Mouse (Mus musculus) liver, embryonic 12.5 days (tissue): Measurements from ENCODE around the gene Dnajb7. TPM values are rescaled to one million over a fixed set of nuclear protein-coding genes. Genes with fewer than 3 reads are reported as not detected.
A peak's percentile ranks its signal among the peaks of the same experiment; 100 is the strongest.
"Not testable (repeated sequence)": the region's sequence is repeated elsewhere in the genome, so short reads cannot be mapped to it uniquely, and the experiment has no call there.

Experiments
- ATAC-seq: fragments of 200-750 bp; cut with Nextera tagmentation; 2 replicates; pipeline ENCODE4 v1.8.0; 2017; ENCODE audit warnings: moderate number of reproducible peaks, mild to moderate bottlenecking, moderate library complexity
- H3K27ac ChIP-seq: fragments of 300-500 bp; sonication (generic); 2 replicates; pipeline ENCODE4 v1.5.1; 2016; ENCODE audit warnings: mild to moderate bottlenecking
- H3K27me3 ChIP-seq: fragments of 300-500 bp; sonication (generic); replicated peaks from 2 replicates; pipeline ENCODE4 v1.6.1; 2016; ENCODE audit warnings: mild to moderate bottlenecking, moderate library complexity
- H3K36me3 ChIP-seq: fragments of 300-500 bp; sonication (generic); 2 replicates; pipeline ENCODE4 v1.6.1; 2016; ENCODE audit warnings: mild to moderate bottlenecking, moderate library complexity
- H3K4me1 ChIP-seq: fragments of 300-500 bp; sonication (generic); 2 replicates; pipeline ENCODE4 v1.6.1; 2016
- H3K4me2 ChIP-seq: fragments of 300-500 bp; sonication (generic); 2 replicates; pipeline ENCODE4 v1.6.1; 2016; ENCODE audit warnings: mild to moderate bottlenecking, moderate library complexity
- H3K4me3 ChIP-seq: fragments of 300-500 bp; sonication (generic); 2 replicates; pipeline ENCODE4 v1.5.1; 2016; ENCODE audit warnings: mild to moderate bottlenecking, moderate library complexity
- H3K9ac ChIP-seq: fragments of 300-500 bp; sonication (generic); 2 replicates; pipeline ENCODE4 v1.6.1; 2016; ENCODE audit warnings: mild to moderate bottlenecking, moderate library complexity
- H3K9me3 ChIP-seq: fragments of 300-500 bp; sonication (generic); replicated peaks from 2 replicates; pipeline ENCODE4 v1.6.1; 2016; ENCODE audit warnings: mild to moderate bottlenecking, moderate library complexity
- WGBS: fragments of 180-500 bp; shearing (Covaris S2); methylation state at CpG from one replicate; pipeline ENCODE4 v1.1.7; 2016; ENCODE audit not compliant: insufficient replicate concordance; 5-methylcytosine and 5-hydroxymethylcytosine counted together
- polyA plus RNA-seq: library from polyadenylated mRNA; unstranded; fragments of >200 nt; fragmentation: Nextera tagmentation; extraction: Ambion mirVana; gene quantifications from 2 replicates; pipeline ENCODE4 v1.2.1, GENCODE M21; 2016

Gene Dnajb7
- 1.2 and 1.3 TPM in 2 replicates for polyA plus RNA-seq

DNA sequence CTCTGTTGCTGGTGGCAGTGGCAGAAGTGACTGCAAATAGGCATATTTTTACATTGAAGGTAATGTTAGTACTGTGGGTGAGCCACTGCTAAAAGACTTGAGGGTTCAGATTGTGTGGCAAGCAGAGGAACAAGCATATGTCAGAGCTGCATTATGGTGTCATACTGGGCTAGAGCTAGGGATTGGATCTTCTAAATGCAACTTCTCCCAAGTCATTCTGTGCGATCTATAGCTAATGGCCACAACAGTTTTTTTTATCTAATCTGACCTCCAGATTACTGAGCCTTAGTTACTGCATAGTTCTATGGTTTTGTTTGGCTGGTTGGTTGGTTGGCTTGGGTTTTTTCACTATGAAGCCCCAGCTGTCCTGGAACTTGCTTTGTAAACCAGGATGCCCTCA, at the start of gene Dnajb7:
TSS of gene Dnajb7 (minus strand) at position 101 of the 400 bp plus-strand sequence.
- 73% methylated on average over 1 of the region's 1 CpGs for WGBS
- H3K4me1 ChIP-seq: no peaks in the 10 kb centered on the region
- H3K27me3 ChIP-seq: no peaks in the 10 kb centered on the region
- no peak within 1 kb of the TSS for H3K4me3 ChIP-seq
- ATAC-seq: no peak
- no peak within 1 kb of the TSS for H3K4me2 ChIP-seq
- no peak within 1 kb of the TSS for H3K27ac ChIP-seq
- no peaks in the 10 kb centered on the region for H3K9me3 ChIP-seq
- H3K9ac ChIP-seq: no peak within 1 kb of the TSS
- H3K36me3 ChIP-seq: no peaks in the 10 kb centered on the region; the same call in 1 of the 2 replicates

DNA sequence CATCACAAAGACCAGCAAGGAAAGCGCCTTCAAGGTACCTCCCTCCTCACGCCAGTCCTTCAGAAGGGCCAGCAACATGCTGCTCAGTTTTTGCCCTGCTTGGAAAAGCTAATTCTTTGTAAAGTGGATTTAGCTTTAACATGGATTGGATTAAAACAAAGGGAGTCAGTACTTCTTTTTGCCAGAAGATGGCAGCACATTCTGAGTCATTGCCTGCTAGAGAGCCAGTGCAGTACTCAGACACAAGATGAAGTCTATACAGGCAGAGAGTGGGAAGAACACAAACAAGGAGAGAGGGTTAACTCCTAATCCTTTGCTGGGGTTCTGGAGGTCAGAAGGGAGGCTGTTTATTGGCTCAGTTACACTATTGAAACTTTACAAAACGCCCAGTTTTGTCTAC, 40.4 kb upstream of the Dnajb7 start:
- H3K9ac ChIP-seq: no peak overlapping the region
- ATAC-seq: no peak
- H3K4me1 ChIP-seq: no peaks in the 10 kb centered on the region
- WGBS: 46% methylated on average over 3 of the region's 3 CpGs
- no peak overlapping the region for H3K4me2 ChIP-seq
- peaks cover 69% of the 10 kb centered on the region for H3K36me3 ChIP-seq
- no peaks in the 10 kb centered on the region for H3K9me3 ChIP-seq
- H3K4me3 ChIP-seq: no peak overlapping the region
- H3K27ac ChIP-seq: no peak overlapping the region
- H3K27me3 ChIP-seq: no peaks in the 10 kb centered on the region

DNA sequence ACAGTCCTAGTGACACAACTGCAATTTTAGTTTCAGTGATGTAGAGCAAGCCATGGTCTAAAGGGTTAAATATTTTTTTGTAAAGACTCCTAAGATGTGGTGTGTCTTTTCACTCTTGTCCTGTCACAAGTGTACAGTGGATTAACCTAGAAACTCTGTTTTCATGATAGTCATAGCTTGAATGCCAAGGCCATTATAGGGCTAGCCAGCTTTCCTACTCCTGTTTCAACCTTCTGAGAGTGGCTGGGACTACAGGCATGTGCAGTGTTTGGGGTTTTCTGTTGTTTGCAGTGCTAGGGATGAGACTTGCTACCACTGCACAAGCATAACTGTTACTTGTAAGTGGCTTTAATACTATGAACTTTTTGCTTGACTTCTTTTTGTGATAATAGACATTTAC, 31.1 kb upstream of the Dnajb7 start:
- Histone ChIP-seq H3K27me3 (no peaks in the 10 kb centered on the region), H3K4me2 (no peak overlapping the region), H3K9ac (no peak overlapping the region), H3K4me1 (peaks cover 2% of the 10 kb centered on the region; the same call in 1 of the 2 replicates), H3K27ac (no peak overlapping the region), H3K4me3 (no peak overlapping the region), H3K36me3 (peaks cover 61% of the 10 kb centered on the region), H3K9me3 (no peaks in the 10 kb centered on the region)
- ATAC-seq: no peak

DNA sequence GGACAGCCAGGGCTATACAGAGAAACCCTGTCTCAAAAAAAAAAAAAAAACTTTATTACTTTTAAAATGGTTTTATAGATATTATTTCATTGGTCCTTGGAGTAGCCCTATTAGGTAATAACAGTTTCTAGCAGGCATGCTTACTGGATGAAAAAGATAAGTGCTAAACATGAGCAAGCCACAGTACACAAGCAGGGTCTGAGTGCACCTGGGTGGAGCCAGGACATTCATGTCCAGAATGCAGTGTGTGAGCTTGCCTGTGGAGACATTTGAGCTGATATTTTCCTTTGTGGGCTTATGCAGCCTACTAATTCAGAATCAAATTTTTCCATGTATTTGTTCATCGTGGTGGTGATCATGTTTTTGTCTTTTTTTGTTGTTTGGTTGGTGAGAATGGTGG, 30.2 kb upstream of the Dnajb7 start:
- WGBS: 70% methylated on average over 1 of the region's 1 CpGs
- Histone ChIP-seq H3K4me3 (no peak overlapping the region), H3K9me3 (no peaks in the 10 kb centered on the region), H3K27ac (no peak overlapping the region), H3K4me2 (no peak overlapping the region), H3K36me3 (peaks cover 54% of the 10 kb centered on the region), H3K9ac (no peak overlapping the region), H3K4me1 (peaks cover 2% of the 10 kb centered on the region; the same call in 1 of the 2 replicates), H3K27me3 (no peaks in the 10 kb centered on the region)
- ATAC-seq: no peak

DNA sequence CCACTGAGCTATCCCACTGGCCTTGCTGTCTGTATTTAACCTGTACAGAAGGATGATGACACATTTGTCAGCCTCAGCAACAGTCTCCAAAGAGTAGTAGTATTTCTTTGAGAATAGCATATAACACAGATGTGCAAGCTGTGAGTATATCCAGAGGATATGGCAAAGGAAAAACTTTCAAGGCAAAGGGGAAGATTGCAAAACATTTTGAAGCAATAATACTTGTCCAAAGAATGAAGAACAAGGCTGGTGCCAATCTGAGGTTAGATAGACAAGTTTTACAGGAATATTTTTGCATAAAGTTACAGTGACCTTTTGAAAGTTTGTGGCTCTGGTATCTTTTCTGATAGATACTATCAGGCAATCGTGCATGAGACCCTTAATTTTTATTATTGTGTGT, 23.1 kb upstream of the Dnajb7 start:
- H3K36me3 ChIP-seq: peaks cover 60% of the 10 kb centered on the region
- 86% methylated on average over 1 of the region's 1 CpGs for WGBS

GRCm38 (mm10) chr15:81427947-81428346, 19.8 kb upstream of the Dnajb7 start:
- Histone ChIP-seq H3K27ac (no peak overlapping the region), H3K4me1 (peaks cover 10% of the 10 kb centered on the region; the same call in 1 of the 2 replicates), H3K9me3 (no peaks in the 10 kb centered on the region), H3K36me3 (peaks cover 55% of the 10 kb centered on the region), H3K27me3 (no peaks in the 10 kb centered on the region), H3K9ac (no peak overlapping the region), H3K4me3 (no peak overlapping the region), H3K4me2 (no peak overlapping the region)
- ATAC-seq: no peak
- WGBS: 45% methylated on average over 2 of the region's 2 CpGs

More for the DNA sequence above, 23.1 kb upstream of the Dnajb7 start:
- H3K4me2 ChIP-seq: no peak overlapping the region
- H3K27ac ChIP-seq: no peak overlapping the region
- peaks cover 5% of the 10 kb centered on the region; the same call in 1 of the 2 replicates for H3K4me1 ChIP-seq
- ATAC-seq: no peak
- H3K9me3 ChIP-seq: no peaks in the 10 kb centered on the region
- H3K27me3 ChIP-seq: no peaks in the 10 kb centered on the region
- H3K9ac ChIP-seq: no peak overlapping the region
- no peak overlapping the region for H3K4me3 ChIP-seq

- peaks cover 10% of the 10 kb centered on the region; the same call in 1 of the 2 replicates for H3K4me1 ChIP-seq
- WGBS: 76% methylated on average over 3 of the region's 3 CpGs
- H3K27ac ChIP-seq: peak overlapping the region; percentile 50
- ATAC-seq: peak; percentile 52; the same call in 1 of the 2 replicates
- no peak overlapping the region for H3K4me2 ChIP-seq
- no peaks in the 10 kb centered on the region for H3K9me3 ChIP-seq
- H3K9ac ChIP-seq: no peak overlapping the region
- H3K36me3 ChIP-seq: peaks cover 33% of the 10 kb centered on the region
- H3K27me3 ChIP-seq: no peaks in the 10 kb centered on the region
- H3K4me3 ChIP-seq: no peak overlapping the region
Observed at GRCm38 (mm10) chr15:81425311-81425710, 17.2 kb upstream of the Dnajb7 start.

DNA sequence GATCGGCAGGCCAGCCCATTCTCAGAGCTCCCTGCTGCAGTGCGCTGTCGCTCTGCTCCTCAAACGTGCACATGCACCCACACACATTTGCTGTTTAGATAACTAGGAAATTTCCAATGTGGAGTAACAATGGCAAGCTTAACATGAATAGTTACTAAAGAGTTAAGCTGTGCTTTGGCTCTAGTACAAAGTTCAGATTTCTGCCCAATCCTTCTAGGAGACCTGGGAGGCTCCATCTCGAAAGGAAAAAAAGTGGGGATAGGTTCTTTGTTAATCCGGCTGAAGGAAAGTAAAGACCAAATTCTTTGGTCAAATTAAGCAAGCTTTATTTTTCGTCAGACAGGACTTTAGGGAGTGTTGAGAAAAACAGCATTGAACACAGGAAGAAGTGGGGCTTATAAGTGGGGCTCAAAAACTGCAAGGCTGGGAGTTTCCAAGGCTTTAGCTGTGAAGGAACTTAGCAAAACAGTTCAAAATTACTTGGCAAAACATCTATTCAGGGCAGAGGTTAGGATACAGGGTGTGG, 14.1 kb upstream of the Dnajb7 start:
- H3K4me2 ChIP-seq: no peak overlapping the region
- no peak for ATAC-seq

DNA sequence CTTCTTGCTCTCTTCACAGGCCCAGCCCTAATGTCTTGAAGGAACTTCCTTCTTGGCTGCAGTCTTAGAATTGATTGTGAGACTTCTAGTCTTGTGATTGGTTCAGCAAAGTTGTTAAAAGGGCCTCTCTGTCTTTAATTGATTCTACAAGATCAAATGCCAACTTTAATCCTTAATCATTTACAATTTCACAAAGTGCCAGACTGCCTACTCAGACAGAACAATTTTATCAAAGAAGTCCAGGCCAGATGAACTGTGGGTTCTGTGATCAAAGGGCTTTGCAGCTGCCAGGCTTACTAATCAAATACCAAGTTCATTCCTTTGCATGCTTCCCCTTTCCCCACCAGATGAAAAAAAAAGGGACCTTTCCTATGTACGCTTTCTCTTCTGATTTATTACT, 13.4 kb upstream of the Dnajb7 start:
- peaks cover 20% of the 10 kb centered on the region for H3K36me3 ChIP-seq
- H3K9ac ChIP-seq: no peak overlapping the region
- ATAC-seq: no peak
- H3K27ac ChIP-seq: no peak overlapping the region
- 74% methylated on average over 1 of the region's 1 CpGs for whole genome bisulfite sequencing
- peaks cover 24% of the 10 kb centered on the region for H3K4me1 ChIP-seq
- no peak overlapping the region for H3K4me2 ChIP-seq
- H3K4me3 ChIP-seq: no peak overlapping the region
- no peaks in the 10 kb centered on the region for H3K27me3 ChIP-seq
- H3K9me3 ChIP-seq: no peaks in the 10 kb centered on the region

More for the DNA sequence above, 14.1 kb upstream of the Dnajb7 start:
- peaks cover 22% of the 10 kb centered on the region for H3K36me3 ChIP-seq
- no peak overlapping the region for H3K27ac ChIP-seq
- H3K4me1 ChIP-seq: peaks cover 19% of the 10 kb centered on the region
- no peaks in the 10 kb centered on the region for H3K9me3 ChIP-seq
- no peak overlapping the region for H3K9ac ChIP-seq
- no peaks in the 10 kb centered on the region for H3K27me3 ChIP-seq
- no peak overlapping the region for H3K4me3 ChIP-seq
- WGBS: 73% methylated on average over 7 of the region's 7 CpGs

DNA sequence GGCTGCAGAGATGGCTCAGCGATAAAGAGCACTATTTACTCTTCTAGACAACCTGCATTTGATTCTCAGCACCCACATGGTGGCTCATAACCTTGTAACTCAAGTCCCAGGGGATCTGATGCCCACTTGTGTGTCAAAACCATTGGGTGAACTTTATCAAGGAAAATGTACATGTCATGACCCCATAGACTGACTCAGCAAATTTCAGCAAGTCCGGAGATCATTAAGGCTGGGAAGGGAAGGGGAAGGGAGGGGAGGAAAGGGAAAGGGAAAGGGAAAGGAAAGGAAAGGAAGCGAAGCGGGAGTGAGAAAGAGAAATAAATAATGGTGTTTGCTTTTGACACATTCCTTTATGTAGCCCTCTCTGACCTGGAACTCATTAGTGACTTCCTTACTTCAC, 10.0 kb upstream of the Dnajb7 start:
- no peaks in the 10 kb centered on the region for H3K27me3 ChIP-seq
- no peak for ATAC-seq
- H3K27ac ChIP-seq: peak overlapping the region; percentile 79; the same call in 1 of the 2 replicates
- no peaks in the 10 kb centered on the region for H3K9me3 ChIP-seq
- WGBS: 81% methylated on average over 4 of the region's 4 CpGs
- peaks cover 36% of the 10 kb centered on the region for H3K36me3 ChIP-seq
- no peak overlapping the region for H3K9ac ChIP-seq
- peaks cover 22% of the 10 kb centered on the region for H3K4me1 ChIP-seq
- H3K4me2 ChIP-seq: 0 out of 2 replicates have a peak overlapping the region, but pooled peaks have one; percentile 1
- no peak overlapping the region for H3K4me3 ChIP-seq

DNA sequence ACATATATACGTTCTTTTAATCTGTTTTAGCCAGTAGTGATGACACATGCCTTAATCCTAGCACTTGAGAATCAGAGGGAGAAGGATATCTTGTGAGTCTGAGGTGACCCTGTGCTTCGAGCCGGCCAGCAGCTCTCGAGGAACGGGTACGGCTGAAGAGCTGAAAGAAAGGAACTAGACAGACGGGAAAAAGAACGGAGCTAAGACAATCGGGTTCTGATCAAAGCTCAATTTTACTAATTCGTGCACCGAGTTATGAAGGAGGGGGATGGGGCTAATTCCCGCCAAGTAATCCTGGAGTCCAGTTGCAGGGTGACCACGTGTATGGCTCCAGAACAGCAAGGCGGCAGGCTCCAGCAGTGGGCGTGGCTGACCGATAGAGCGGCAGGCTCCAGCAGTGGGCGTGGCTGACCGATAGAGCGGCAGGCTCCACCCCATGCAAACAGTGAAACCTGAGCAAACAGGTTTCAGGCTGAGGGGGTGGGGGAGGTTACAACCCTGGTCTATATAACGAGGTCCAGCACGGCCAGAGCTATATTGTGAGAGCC, 8.7 kb upstream of the Dnajb7 start:
- peak; percentile 87 for ATAC-seq
- WGBS: 12% methylated on average over 22 of the region's 22 CpGs
- Histone ChIP-seq H3K4me2 (peak overlapping the region; percentile 68), H3K27ac (peak overlapping the region; percentile 79), H3K36me3 (peaks cover 32% of the 10 kb centered on the region), H3K4me3 (peak overlapping the region; percentile 38), H3K9ac (peak overlapping the region; percentile 65), H3K4me1 (peaks cover 22% of the 10 kb centered on the region)
- not testable (repeated sequence) for H3K27me3 ChIP-seq, H3K9me3 ChIP-seq

GRCm38 (mm10) chr15:81405008-81405407, 3.1 kb downstream of the Dnajb7 start:
- H3K9me3 ChIP-seq: no peaks in the 10 kb centered on the region
- no peaks in the 10 kb centered on the region for H3K27me3 ChIP-seq
- peaks cover 7% of the 10 kb centered on the region; the same call in 1 of the 2 replicates for H3K36me3 ChIP-seq
- no peak overlapping the region for H3K9ac ChIP-seq
- 85% methylated on average over 3 of the region's 3 CpGs for WGBS
- no peak overlapping the region for H3K27ac ChIP-seq
- no peak overlapping the region for H3K4me3 ChIP-seq
- no peak overlapping the region for H3K4me2 ChIP-seq
- no peak for ATAC-seq
- H3K4me1 ChIP-seq: peaks cover 20% of the 10 kb centered on the region
